Mouse (Mus musculus): ENCODE data around the gene Catsperd.

DNA sequence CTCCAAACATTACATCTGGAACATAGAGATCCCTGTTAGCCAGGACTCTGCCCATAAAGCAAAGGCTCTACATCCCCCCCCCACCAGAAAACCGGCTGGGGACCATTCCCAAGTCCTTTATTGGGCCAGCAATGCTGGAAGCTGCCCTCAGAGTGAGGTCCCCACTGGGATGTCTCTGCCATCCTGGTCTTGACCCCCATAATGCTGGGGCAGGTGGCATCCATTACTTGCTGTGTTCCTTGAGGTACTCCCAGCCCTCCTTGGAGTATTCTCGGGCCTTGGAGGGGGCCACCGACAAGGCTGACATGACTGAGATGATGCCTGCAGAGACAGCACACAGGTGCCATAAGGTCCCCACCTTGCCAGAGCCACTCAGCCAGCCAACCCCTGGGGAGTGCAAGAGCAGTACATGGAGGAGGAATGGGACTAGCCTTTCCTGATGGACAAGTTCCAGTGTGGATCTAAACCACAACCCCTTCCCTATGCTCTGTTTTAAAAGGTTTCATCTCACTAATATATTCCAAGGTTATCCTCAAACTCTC, 20.4 kb upstream of the Catsperd start:
- TF ChIP-seq POLR2A (IDR thresholded peaks at IDR 0.05; ENCODE audit: borderline replicate concordance, control insufficient read depth, low read depth, low read length) (no peak), CTCF (IDR thresholded peaks at IDR 0.05; ENCODE audit: control insufficient read depth, insufficient read depth, low read length) (no peak)
